Mouse (Mus musculus): ENCODE data around the gene Yjefn3. TPM values are rescaled to one million over a fixed set of nuclear protein-coding genes. Genes with fewer than 3 reads are reported as not detected.

The Yjefn3 gene
- polyA plus RNA-seq, 2 experiments: 0.30 to 0.79 TPM

- DNase-seq (ENCODE audit: low read depth in 3 of 3, low spot score in 3 of 3) (no peak), ATAC-seq (ENCODE audit: insufficient read depth) (no peak)
- no peaks in the 10 kb centered on the region for H3K9me3 ChIP-seq (ENCODE audit: control insufficient read depth, low read length)
- TF ChIP-seq CTCF (IDR thresholded peaks at IDR 0.05; ENCODE audit: low read depth) (peak; percentile 56), EP300 (IDR thresholded peaks at IDR 0.05; ENCODE audit: low read depth) (no peak)
- H3K4me3 ChIP-seq (ENCODE audit: insufficient read depth in 1 of 2, low read depth in 2 of 2, low read length in 2 of 2): no peak overlapping the region
- H3K4me1 ChIP-seq (replicated peaks; ENCODE audit: control insufficient read depth in 2 of 2, insufficient read depth in 2 of 2, low read length in 1 of 2): peaks cover 2 to 9% of the 10 kb centered on the region in 2 experiments; a peak in 2 of 4 replicates
- 62% methylated on average over 4 of the region's 4 CpGs for WGBS (ENCODE audit: insufficient replicate concordance)
- H3K27me3 ChIP-seq (ENCODE audit: control insufficient read depth, insufficient read depth, low read length): no peaks in the 10 kb centered on the region
- H3K9ac ChIP-seq (replicated peaks): no peak overlapping the region
- H3K27ac ChIP-seq: no peak overlapping the region
- H3K36me3 ChIP-seq (replicated peaks; ENCODE audit: control insufficient read depth, insufficient read depth, low read depth): no peaks in the 10 kb centered on the region
- H3K4me2 ChIP-seq (ENCODE audit: low read depth): no peak overlapping the region
Measured at GRCm38 (mm10) chr8:69860807-69861206, 41.7 kb downstream of the Yjefn3 start.

- TF ChIP-seq EP300 (IDR thresholded peaks at IDR 0.05; ENCODE audit: low read depth) (no peak), CTCF (IDR thresholded peaks at IDR 0.05; ENCODE audit: low read depth) (0 out of 2 replicates have a peak, but pooled peaks have one; percentile 12)
- H3K36me3 ChIP-seq (replicated peaks; ENCODE audit: control insufficient read depth, insufficient read depth, low read depth): no peaks in the 10 kb centered on the region
- ATAC-seq (ENCODE audit: insufficient read depth): no peak
Measured at GRCm38 (mm10) chr8:69853869-69854268, 48.6 kb downstream of the Yjefn3 start.

GRCm38 (mm10) chr8:69850926-69851506 is 51.5 kb downstream of the Yjefn3 start:
- Histone ChIP-seq H3K9ac (replicated peaks) (no peak overlapping the region; the same call in 1 of the 2 replicates), H3K4me2 (ENCODE audit: low read depth) (peak overlapping the region; percentile 30; the same call in 1 of the 2 replicates)
- 69% methylated on average over 7 of the region's 7 CpGs for WGBS (ENCODE audit: insufficient replicate concordance)

More at GRCm38 (mm10) chr8:69853869-69854268, 48.6 kb downstream of the Yjefn3 start:
- H3K4me3 ChIP-seq (ENCODE audit: insufficient read depth in 1 of 2, low read depth in 2 of 2, low read length in 2 of 2): no peak overlapping the region
- no peak for DNase-seq (ENCODE audit: low read depth in 3 of 3, low spot score in 3 of 3)
- peaks cover 4 to 16% of the 10 kb centered on the region in 2 experiments; a peak in 3 of 4 replicates for H3K4me1 ChIP-seq (replicated peaks; ENCODE audit: control insufficient read depth in 2 of 2, insufficient read depth in 2 of 2, low read length in 1 of 2)
- 76% methylated on average over 10 of the region's 10 CpGs for WGBS (ENCODE audit: insufficient replicate concordance)
- no peaks in the 10 kb centered on the region for H3K27me3 ChIP-seq (ENCODE audit: control insufficient read depth, insufficient read depth, low read length)
- H3K9me3 ChIP-seq (ENCODE audit: control insufficient read depth, low read length): no peaks in the 10 kb centered on the region
- no peak overlapping the region for H3K4me2 ChIP-seq (ENCODE audit: low read depth)
- no peak overlapping the region for H3K9ac ChIP-seq (replicated peaks)
- H3K27ac ChIP-seq: no peak overlapping the region

GRCm38 (mm10) chr8:69849899-69850298 is 52.6 kb downstream of the Yjefn3 start:
- DNase-seq (ENCODE audit: low read depth in 3 of 3, low spot score in 3 of 3): peak in 1 of 3 experiments; percentile 29

More at GRCm38 (mm10) chr8:69850926-69851506, 51.5 kb downstream of the Yjefn3 start:
- Histone ChIP-seq H3K9me3 (ENCODE audit: control insufficient read depth, low read length) (no peaks in the 10 kb centered on the region), H3K4me1 (replicated peaks; ENCODE audit: control insufficient read depth in 2 of 2, insufficient read depth in 2 of 2, low read length in 1 of 2) (peaks cover 4 to 19% of the 10 kb centered on the region in 2 experiments; a peak in 3 of 4 replicates), H3K36me3 (replicated peaks; ENCODE audit: control insufficient read depth, insufficient read depth, low read depth) (no peaks in the 10 kb centered on the region), H3K27ac (peak overlapping the region; percentile 56), H3K27me3 (ENCODE audit: control insufficient read depth, insufficient read depth, low read length) (no peaks in the 10 kb centered on the region), H3K4me3 (ENCODE audit: insufficient read depth in 1 of 2, low read depth in 2 of 2, low read length in 2 of 2) (no peak overlapping the region)
- ATAC-seq (ENCODE audit: insufficient read depth) (peak; percentile 84), DNase-seq (ENCODE audit: low read depth in 3 of 3, low spot score in 3 of 3) (peak; percentile 35 to 40 (median 39))
- TF ChIP-seq CTCF (IDR thresholded peaks at IDR 0.05; ENCODE audit: low read depth) (no peak), EP300 (IDR thresholded peaks at IDR 0.05; ENCODE audit: low read depth) (no peak)

GRCm38 (mm10) chr8:69848951-69849350 is 53.6 kb downstream of the Yjefn3 start:
- no peaks in the 10 kb centered on the region for H3K36me3 ChIP-seq (replicated peaks; ENCODE audit: control insufficient read depth, insufficient read depth, low read depth)
- ATAC-seq (ENCODE audit: insufficient read depth) (peak; percentile 57), DNase-seq (ENCODE audit: low read depth in 3 of 3, low spot score in 3 of 3) (no peak)
- peaks cover 4 to 19% of the 10 kb centered on the region in 2 experiments; a peak in 3 of 4 replicates for H3K4me1 ChIP-seq (replicated peaks; ENCODE audit: control insufficient read depth in 2 of 2, insufficient read depth in 2 of 2, low read length in 1 of 2)
- H3K9ac ChIP-seq (replicated peaks): no peak overlapping the region
- H3K27me3 ChIP-seq (ENCODE audit: control insufficient read depth, insufficient read depth, low read length): no peaks in the 10 kb centered on the region
- TF ChIP-seq EP300 (IDR thresholded peaks at IDR 0.05; ENCODE audit: low read depth): no peak
- TF ChIP-seq CTCF (IDR thresholded peaks at IDR 0.05; ENCODE audit: low read depth): no peak
- no peak overlapping the region for H3K4me3 ChIP-seq (ENCODE audit: insufficient read depth in 1 of 2, low read depth in 2 of 2, low read length in 2 of 2)
- H3K27ac ChIP-seq: no peak overlapping the region
- H3K4me2 ChIP-seq (ENCODE audit: low read depth): no peak overlapping the region
- no peaks in the 10 kb centered on the region for H3K9me3 ChIP-seq (ENCODE audit: control insufficient read depth, low read length)
- WGBS (ENCODE audit: insufficient replicate concordance): 61% methylated on average over 8 of the region's 8 CpGs

More at GRCm38 (mm10) chr8:69849899-69850298, 52.6 kb downstream of the Yjefn3 start:
- Histone ChIP-seq H3K4me1 (replicated peaks; ENCODE audit: control insufficient read depth in 2 of 2, insufficient read depth in 2 of 2, low read length in 1 of 2) (peaks cover 4 to 19% of the 10 kb centered on the region in 2 experiments; a peak in 3 of 4 replicates), H3K9ac (replicated peaks) (no peak overlapping the region), H3K27ac (no peak overlapping the region), H3K36me3 (replicated peaks; ENCODE audit: control insufficient read depth, insufficient read depth, low read depth) (no peaks in the 10 kb centered on the region), H3K4me3 (ENCODE audit: insufficient read depth in 1 of 2, low read depth in 2 of 2, low read length in 2 of 2) (no peak overlapping the region), H3K4me2 (ENCODE audit: low read depth) (no peak overlapping the region), H3K9me3 (ENCODE audit: control insufficient read depth, low read length) (no peaks in the 10 kb centered on the region), H3K27me3 (ENCODE audit: control insufficient read depth, insufficient read depth, low read length) (no peaks in the 10 kb centered on the region)
- TF ChIP-seq CTCF (IDR thresholded peaks at IDR 0.05; ENCODE audit: low read depth) (peak; percentile 90), EP300 (IDR thresholded peaks at IDR 0.05; ENCODE audit: low read depth) (no peak)
- no peak for ATAC-seq (ENCODE audit: insufficient read depth)
- WGBS (ENCODE audit: insufficient replicate concordance): 35% methylated on average over 3 of the region's 3 CpGs
